Mouse (Mus musculus): ENCODE measurements at regions not wholly inside any gene's neighbourhood (a gene's known extent, or its start where the extent isn't known, plus 50 kb on each side); places are given as distances from the start of the nearest gene placed in this dataset.

DNA sequence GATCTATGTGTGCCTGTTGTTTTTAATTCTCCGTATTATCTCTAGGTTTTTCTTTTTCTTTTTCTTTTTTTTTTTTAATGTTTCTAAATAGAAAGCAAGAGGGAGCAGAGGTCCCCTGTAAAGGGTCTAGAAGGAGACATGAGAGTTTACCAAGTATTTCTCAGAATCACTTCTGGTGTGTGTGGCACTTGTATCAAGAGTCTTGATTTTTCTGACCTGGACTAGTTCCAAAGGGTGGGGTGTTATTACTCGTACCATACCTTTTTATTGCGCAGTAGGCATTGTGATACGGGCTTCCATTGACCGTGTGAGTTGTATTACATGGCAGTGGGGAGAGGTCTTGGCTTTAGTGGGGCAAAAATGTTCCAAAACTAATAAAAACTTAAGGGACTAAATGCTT, 63.2 kb upstream of the Bmp6 start:
- no peak overlapping the region for H3K4me2 ChIP-seq (replicated peaks; ENCODE audit: low read depth, low read length)
- no peak overlapping the region for H3K4me3 ChIP-seq (ENCODE audit: low read depth, low read length)
- no peaks in the 10 kb centered on the region for H3K36me3 ChIP-seq (ENCODE audit: control insufficient read depth, insufficient read depth, low read length)
- no peak for ATAC-seq (ENCODE audit: insufficient number of reproducible peaks, insufficient read depth, low FRiP score, low read depth)
- no peak overlapping the region for H3K9ac ChIP-seq (replicated peaks; ENCODE audit: low read depth, low read length)
- H3K4me1 ChIP-seq (ENCODE audit: control insufficient read depth, insufficient read depth, low read length): no peaks in the 10 kb centered on the region
- 93% methylated on average over 5 of the region's 5 CpGs for WGBS
- H3K27me3 ChIP-seq (ENCODE audit: control insufficient read depth, insufficient read depth, low read length): no peaks in the 10 kb centered on the region
- no peaks in the 10 kb centered on the region for H3K9me3 ChIP-seq (ENCODE audit: control insufficient read depth, low read depth, low read length)
- H3K27ac ChIP-seq (ENCODE audit: low read length): no peak overlapping the region

DNA sequence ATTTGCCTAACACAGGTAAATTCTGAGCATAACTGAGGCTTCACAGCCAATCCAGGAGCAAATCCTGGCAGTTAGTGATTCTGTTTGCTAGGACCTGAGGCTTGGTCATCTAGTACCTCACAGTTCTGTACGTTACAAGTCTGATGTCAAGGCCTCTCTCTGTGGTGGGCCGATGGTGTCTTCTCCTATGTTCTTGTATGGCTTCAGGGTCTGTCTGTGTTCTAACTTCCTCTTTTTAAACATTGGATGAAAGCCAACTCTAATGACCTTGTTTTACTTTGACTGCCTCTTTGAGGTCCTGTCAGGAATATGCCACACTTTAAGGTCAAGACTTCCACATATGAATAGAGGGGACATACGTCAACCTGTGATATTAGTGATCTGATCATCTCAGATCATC, 56.9 kb upstream of the Bmp6 start:
- Histone ChIP-seq H3K9ac (replicated peaks; ENCODE audit: low read depth, low read length) (no peak overlapping the region), H3K36me3 (ENCODE audit: control insufficient read depth, insufficient read depth, low read length) (no peaks in the 10 kb centered on the region), H3K27me3 (ENCODE audit: control insufficient read depth, insufficient read depth, low read length) (no peaks in the 10 kb centered on the region), H3K27ac (ENCODE audit: low read length) (no peak overlapping the region), H3K4me1 (ENCODE audit: control insufficient read depth, insufficient read depth, low read length) (peaks cover 13% of the 10 kb centered on the region), H3K4me2 (replicated peaks; ENCODE audit: low read depth, low read length) (no peak overlapping the region), H3K9me3 (ENCODE audit: control insufficient read depth, low read depth, low read length) (no peaks in the 10 kb centered on the region), H3K4me3 (ENCODE audit: low read depth, low read length) (no peak overlapping the region)
- WGBS: 79% methylated on average over 3 of the region's 3 CpGs
- no peak for ATAC-seq (ENCODE audit: insufficient number of reproducible peaks, insufficient read depth, low FRiP score, low read depth)

DNA sequence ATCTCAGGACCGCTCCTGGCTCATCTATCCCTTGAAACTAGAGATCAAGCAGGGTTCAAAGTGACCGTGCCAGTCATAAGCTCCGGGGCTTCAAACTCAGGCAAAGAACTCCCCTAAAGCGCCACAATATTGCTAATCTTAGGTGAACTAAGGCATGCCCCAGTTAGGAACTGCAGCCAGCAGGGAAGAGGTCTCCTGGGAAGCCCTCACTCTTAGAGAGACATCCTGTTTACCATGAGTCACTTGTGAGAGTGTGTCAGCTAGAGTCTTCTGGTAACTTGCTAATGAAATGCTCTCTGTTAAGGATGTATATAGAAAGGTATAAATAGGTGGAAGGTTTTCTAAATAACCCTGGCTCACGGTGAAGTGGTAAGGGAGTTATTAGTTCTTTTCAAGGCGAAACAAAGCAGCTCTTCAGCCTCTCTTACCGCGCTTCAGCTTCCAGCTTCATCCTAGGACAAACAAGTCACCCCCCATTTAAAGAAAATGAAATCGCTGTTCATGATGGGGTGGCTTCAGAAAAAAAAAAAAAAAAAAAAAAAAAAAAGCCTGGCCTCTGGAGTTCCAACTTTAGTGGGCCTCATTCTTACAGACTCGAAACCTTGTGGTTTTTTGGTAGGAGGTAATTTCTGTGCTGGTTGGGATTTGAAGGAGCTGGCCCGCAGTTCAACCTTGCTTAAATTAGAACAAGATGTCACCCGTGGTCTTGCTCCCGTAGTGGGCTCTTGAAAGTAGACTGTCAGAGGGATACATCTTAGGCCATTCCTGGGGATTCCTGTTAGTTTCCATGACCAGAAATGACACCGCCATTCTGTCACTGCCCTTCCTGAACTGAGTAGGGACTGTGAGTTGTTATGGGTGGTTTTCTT, 56.1 kb upstream of the Bmp6 start:
- Histone ChIP-seq H3K27me3 (ENCODE audit: control insufficient read depth, insufficient read depth, low read length) (no peaks in the 10 kb centered on the region), H3K27ac (ENCODE audit: low read length) (0 out of 2 replicates have a peak overlapping the region, but pooled peaks have one; percentile 4), H3K4me1 (ENCODE audit: control insufficient read depth, insufficient read depth, low read length) (peaks cover 13% of the 10 kb centered on the region), H3K9me3 (ENCODE audit: control insufficient read depth, low read depth, low read length) (no peaks in the 10 kb centered on the region), H3K36me3 (ENCODE audit: control insufficient read depth, insufficient read depth, low read length) (no peaks in the 10 kb centered on the region), H3K9ac (replicated peaks; ENCODE audit: low read depth, low read length) (no peak overlapping the region), H3K4me3 (ENCODE audit: low read depth, low read length) (no peak overlapping the region), H3K4me2 (replicated peaks; ENCODE audit: low read depth, low read length) (no peak overlapping the region)
- ATAC-seq (ENCODE audit: insufficient number of reproducible peaks, insufficient read depth, low FRiP score, low read depth): no peak
- 75% methylated on average over 14 of the region's 14 CpGs for WGBS

DNA sequence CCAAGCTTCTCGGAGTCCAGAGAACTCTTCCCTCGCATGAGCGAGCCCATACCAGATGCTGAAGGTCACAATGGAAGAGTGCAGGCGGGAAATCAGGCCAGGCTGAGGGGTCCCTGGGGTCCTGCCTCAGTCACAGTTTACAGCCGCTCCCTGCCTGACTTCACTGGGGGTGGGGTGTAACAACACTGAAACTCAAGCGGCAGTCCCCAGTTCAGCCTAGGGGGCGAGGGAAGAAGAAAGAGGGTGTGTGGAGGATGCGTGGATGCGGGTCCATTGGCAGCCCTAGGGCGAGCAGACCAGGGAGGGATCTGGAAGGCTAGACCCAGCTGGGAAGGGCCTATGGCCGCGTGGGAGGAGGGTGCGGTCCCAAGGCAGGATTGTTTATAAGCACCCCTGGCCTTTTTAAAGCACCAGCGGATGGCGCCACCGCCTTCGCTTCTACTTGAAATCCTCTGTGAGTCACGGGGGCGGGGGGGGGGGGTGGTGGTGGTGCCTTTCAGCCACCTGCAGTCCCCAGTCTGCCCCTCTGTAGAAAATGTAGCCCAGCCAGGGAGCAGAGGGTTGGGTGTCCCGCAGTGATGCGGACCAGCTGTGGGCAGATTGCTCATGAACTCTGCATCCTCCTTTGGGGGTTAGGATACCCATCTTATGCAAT, 54.5 kb upstream of the Bmp6 start:
- H3K36me3 ChIP-seq (ENCODE audit: control insufficient read depth, insufficient read depth, low read length): no peaks in the 10 kb centered on the region
- H3K4me1 ChIP-seq (ENCODE audit: control insufficient read depth, insufficient read depth, low read length): peaks cover 13% of the 10 kb centered on the region
- H3K9ac ChIP-seq (replicated peaks; ENCODE audit: low read depth, low read length): no peak overlapping the region
- no peaks in the 10 kb centered on the region for H3K9me3 ChIP-seq (ENCODE audit: control insufficient read depth, low read depth, low read length)
- no peak overlapping the region for H3K4me3 ChIP-seq (ENCODE audit: low read depth, low read length)
- H3K27me3 ChIP-seq (ENCODE audit: control insufficient read depth, insufficient read depth, low read length): no peaks in the 10 kb centered on the region
- H3K4me2 ChIP-seq (replicated peaks; ENCODE audit: low read depth, low read length): peak overlapping the region; percentile 16; the same call in 1 of the 2 replicates
- 18% methylated on average over 21 of the region's 21 CpGs for WGBS
- H3K27ac ChIP-seq (ENCODE audit: low read length): peak overlapping the region; percentile 56
- peak; percentile 43; the same call in 1 of the 2 replicates for ATAC-seq (ENCODE audit: insufficient number of reproducible peaks, insufficient read depth, low FRiP score, low read depth)

DNA sequence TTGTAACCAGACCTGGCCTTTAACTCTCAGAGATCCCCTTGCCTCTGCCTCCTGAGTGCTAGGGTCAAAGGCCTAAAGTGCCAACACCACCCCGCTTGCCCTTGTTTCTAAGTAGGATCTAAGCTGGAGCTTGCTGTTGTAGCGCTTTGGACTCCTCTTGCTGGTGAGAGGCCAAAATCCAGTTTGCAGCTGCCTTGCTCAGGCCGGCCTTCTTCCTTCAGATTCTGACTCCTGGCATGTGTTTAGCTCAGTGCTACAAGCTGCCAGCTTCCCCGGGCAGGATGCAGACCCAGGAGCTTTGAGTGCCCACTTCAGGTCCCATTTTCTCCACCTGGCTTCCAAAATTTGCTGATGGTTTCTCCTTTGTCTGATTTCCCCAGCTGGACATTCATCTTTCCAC, 53.4 kb upstream of the Bmp6 start:
- WGBS: 86% methylated on average over 4 of the region's 4 CpGs
- H3K4me1 ChIP-seq (ENCODE audit: control insufficient read depth, insufficient read depth, low read length): peaks cover 13% of the 10 kb centered on the region
- H3K9me3 ChIP-seq (ENCODE audit: control insufficient read depth, low read depth, low read length): no peaks in the 10 kb centered on the region
- H3K9ac ChIP-seq (replicated peaks; ENCODE audit: low read depth, low read length): no peak overlapping the region
- H3K4me3 ChIP-seq (ENCODE audit: low read depth, low read length): no peak overlapping the region
- no peak for ATAC-seq (ENCODE audit: insufficient number of reproducible peaks, insufficient read depth, low FRiP score, low read depth)
- no peak overlapping the region for H3K4me2 ChIP-seq (replicated peaks; ENCODE audit: low read depth, low read length)
- H3K36me3 ChIP-seq (ENCODE audit: control insufficient read depth, insufficient read depth, low read length): no peaks in the 10 kb centered on the region
- no peaks in the 10 kb centered on the region for H3K27me3 ChIP-seq (ENCODE audit: control insufficient read depth, insufficient read depth, low read length)
- H3K27ac ChIP-seq (ENCODE audit: low read length): no peak overlapping the region
